Mouse (Mus musculus) heart, embryonic 10.5 days (tissue): ENCODE measurements at regions not wholly inside any gene's neighbourhood (a gene's known extent, or its start where the extent isn't known, plus 50 kb on each side); places are given as distances from the start of the nearest gene placed in this dataset.
"Not testable (repeated sequence)": the region's sequence is repeated elsewhere in the genome, so short reads cannot be mapped to it uniquely, and the experiment has no call there.

Source experiments
- DNase-seq: peaks from one replicate; pipeline ENCODE4 v3.0.0-alpha.2; 2017; ENCODE audit warnings: low spot score
- H3K27ac ChIP-seq: fragments of 300-500 bp; sonication (generic); 2 replicates; pipeline ENCODE4 v1.5.1; 2016; ENCODE audit warnings: mild to moderate bottlenecking
- H3K27me3 ChIP-seq: fragments of 300-500 bp; sonication (generic); 2 replicates; pipeline ENCODE4 v1.6.1; 2016; ENCODE audit warnings: mild to moderate bottlenecking; ENCODE audit not compliant: poor library complexity, insufficient read depth, severe bottlenecking
- H3K36me3 ChIP-seq: fragments of 300-500 bp; sonication (generic); 2 replicates; pipeline ENCODE4 v1.6.1; 2016; ENCODE audit warnings: mild to moderate bottlenecking, moderate library complexity
- H3K4me1 ChIP-seq: fragments of 300-500 bp; sonication (generic); 2 replicates; pipeline ENCODE4 v1.6.1; 2016; ENCODE audit warnings: mild to moderate bottlenecking
- H3K4me3 ChIP-seq: fragments of 300-500 bp; sonication (generic); 2 replicates; pipeline ENCODE4 v1.5.1; 2016; ENCODE audit warnings: mild to moderate bottlenecking, moderate library complexity
- H3K9me3 ChIP-seq: fragments of 300-500 bp; sonication (generic); 2 replicates; pipeline ENCODE4 v1.6.1; 2016; ENCODE audit warnings: mild to moderate bottlenecking, moderate library complexity
- WGBS: fragments of 180-500 bp; shearing (Covaris S2); methylation state at CpG from one replicate; pipeline ENCODE4 v1.1.7; 2016; 5-methylcytosine and 5-hydroxymethylcytosine counted together

DNA sequence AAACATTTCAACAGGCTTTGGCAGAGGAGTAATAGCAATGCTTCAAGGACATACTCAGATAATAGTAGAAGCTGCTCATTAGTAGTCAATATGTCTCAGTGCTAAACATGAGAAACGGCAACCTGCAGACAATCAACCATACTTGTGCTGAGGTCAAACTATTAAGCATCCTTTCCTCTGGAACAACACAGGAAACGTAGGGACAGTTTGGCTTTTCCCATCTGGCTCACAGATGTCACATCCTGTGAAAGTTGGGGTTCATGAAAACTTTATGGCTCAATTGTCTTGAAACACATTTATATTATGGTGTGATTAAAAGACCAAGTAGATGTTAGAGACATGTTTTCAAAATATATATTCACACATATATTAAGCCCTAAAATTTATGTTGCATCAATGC, 120.4 kb downstream of the Pcdh18 start:
- no peaks in the 10 kb centered on the region for H3K9me3 ChIP-seq
- H3K4me1 ChIP-seq, result no peaks in the 10 kb centered on the region
- H3K27me3 ChIP-seq, result no peaks in the 10 kb centered on the region
- no peaks in the 10 kb centered on the region for H3K36me3 ChIP-seq
- no peak for DNase-seq
- 58% methylated on average over 2 of the region's 2 CpGs for WGBS
- no peak overlapping the region for H3K4me3 ChIP-seq
- H3K27ac ChIP-seq, result no peak overlapping the region

DNA sequence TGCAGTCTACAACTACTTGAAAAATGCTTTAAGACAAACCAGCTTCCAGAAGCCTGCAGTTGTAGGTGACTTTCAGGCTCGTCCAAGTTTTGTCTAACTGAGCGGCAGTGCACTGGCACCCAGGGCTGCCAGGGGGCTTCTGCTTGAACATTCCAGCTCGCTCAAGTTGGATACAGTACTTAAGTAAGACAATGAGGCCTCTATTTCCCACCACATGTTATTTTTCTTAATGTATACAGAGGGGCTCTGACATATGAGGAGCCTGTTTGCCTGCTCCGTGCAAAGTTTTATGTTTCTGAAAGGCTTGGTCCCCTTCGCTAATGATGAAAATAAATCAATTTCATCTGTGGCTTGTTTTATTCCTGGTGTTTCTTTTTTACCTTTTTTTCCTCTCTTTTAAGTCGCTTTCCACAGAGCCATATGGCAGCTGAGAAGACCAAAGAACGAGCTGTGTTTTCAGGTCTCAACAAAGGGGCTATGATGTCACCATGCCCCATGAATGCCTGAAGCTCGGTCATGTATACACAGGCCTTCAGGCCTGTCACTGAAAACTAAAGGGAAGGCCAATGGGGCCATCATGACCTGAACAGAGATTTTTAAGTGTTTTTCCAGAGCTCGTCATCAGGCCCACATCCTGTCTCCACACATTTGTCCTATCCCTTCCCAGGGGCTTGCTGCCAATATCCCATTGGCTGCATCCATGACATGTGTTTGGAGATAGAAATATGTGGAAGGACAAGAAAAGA, 164.2 kb downstream of the Pcdh18 start:
- Histone ChIP-seq H3K4me3 (no peak overlapping the region), H3K27me3 (no peaks in the 10 kb centered on the region), H3K4me1 (no peaks in the 10 kb centered on the region), H3K27ac (no peak overlapping the region), H3K36me3 (no peaks in the 10 kb centered on the region), H3K9me3 (no peaks in the 10 kb centered on the region)
- 65% methylated on average over 9 of the region's 9 CpGs for WGBS
- DNase-seq, result no peak

DNA sequence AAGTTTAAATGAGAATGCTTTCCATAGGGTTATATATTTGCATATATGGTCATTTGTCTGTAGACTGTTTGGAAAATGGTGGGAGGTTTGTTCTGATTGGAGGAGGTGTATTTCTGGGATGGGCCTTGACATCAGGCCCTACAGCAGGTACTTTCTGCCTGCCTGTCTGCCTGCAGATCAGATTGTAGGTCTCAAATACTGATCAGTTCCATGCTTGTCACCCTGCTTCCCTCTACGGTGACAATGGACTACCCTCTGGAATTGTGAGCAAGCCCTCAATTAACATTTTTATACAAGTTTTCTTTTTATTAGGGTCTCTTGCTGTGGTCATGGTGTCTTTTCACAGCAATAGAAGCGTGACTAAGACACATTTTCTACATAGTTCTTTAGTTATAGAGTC, 166.9 kb downstream of the Pcdh18 start:
- Histone ChIP-seq H3K36me3 (no peaks in the 10 kb centered on the region), H3K4me1 (no peaks in the 10 kb centered on the region), H3K4me3 (no peak overlapping the region), H3K27me3 (no peaks in the 10 kb centered on the region), H3K9me3 (no peaks in the 10 kb centered on the region), H3K27ac (no peak overlapping the region)
- DNase-seq, result no peak
- 78% methylated on average over 2 of the region's 2 CpGs for WGBS

DNA sequence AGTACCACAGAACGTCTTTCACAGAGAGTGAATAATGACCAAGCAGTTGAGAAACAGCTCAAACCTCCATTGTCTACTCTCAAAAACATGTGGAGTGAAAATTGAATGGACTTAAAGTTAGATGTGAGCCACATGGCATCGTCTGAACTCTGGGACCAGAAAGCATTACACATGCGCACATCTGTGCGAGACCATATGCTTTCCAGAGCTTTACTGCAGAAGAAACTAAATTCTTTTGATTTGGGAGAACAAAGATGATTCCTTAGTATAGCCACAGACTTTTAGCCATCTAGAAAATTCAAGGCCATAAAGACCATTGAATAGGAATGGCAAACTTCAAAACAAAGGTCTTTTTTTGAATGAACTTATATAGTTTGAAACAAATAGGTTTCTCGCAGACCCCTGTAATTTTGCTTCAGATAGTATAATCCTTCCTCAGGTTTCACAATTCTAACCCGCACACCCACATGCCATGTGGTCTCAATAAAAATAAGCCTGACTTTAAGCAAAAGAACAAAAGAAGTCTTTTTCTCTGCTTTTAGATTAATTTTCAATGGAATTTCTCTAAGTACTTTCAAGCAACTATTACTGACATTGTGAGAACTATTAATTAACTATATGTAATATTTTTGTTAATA, 170.5 kb downstream of the Pcdh18 start:
- Histone ChIP-seq H3K4me1 (no peaks in the 10 kb centered on the region), H3K27ac (no peak overlapping the region), H3K27me3 (no peaks in the 10 kb centered on the region), H3K36me3 (no peaks in the 10 kb centered on the region), H3K4me3 (no peak overlapping the region), H3K9me3 (no peaks in the 10 kb centered on the region)
- DNase-seq, result no peak
- 88% methylated on average over 6 of the region's 6 CpGs for WGBS

DNA sequence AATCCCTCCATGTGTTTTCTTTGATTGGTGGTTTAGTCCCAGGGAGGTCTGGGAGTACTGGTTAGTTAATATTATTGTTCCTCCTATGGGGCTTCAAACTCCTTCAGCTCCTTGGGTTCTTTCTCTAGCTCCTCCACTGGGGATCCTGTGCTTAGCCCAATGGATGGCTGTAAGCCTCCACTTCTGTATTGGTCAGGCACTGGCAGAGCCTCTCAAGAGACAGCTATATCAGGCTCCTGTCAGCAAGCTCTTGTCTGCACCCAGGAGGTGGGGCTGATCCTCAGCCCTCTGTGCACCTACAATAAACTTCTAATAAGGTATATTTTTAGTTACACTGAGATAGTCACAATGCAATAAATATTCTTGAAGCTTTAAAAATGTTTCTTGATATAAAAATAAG, 171.2 kb downstream of the Pcdh18 start:
- H3K4me1 ChIP-seq, H3K4me3 ChIP-seq, H3K36me3 ChIP-seq, DNase-seq, H3K9me3 ChIP-seq, H3K27ac ChIP-seq, H3K27me3 ChIP-seq: not testable (repeated sequence)

DNA sequence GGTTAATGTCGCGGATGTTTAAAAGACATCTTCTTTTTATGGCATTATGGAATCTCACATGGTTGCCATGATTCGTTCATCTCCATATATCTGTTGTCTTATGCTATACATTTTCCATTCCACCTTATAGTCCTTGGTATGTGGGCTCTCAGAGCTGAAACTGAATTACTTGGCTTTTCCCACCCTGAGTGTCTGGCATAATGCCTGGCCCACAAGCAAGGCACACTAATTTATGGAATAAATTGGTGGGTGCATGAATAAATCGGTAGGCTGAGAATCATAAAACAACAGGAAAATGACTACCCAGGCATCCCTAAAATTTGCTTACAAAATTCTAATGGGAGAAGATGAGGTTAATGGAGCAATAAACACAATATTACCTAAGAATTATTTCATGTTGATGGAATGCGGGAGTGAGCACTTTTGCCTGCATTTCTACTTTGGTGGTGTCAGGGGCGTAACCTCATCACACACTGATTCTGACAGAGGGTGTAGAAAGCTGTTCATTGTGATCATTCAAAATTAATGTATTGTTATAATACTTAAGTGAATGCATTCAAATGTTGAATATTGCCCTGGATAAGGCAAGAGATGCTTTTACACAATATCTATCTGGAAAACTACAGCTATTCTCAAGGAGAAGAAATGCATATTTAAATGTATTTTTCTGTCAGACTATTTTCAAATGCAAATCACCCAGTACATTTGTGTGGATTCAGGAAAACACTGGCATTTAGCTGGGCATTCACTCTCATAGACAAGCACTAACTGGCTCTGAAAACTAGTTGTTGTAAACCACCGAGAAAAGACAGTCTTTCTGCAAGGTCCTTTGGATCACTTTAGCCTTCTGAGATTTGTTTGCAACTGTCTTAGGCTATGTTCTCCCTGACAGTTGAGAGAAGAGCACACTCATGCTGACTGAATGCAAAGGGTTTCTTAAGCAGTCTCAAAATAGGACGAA, 190.1 kb downstream of the Pcdh18 start:
- H3K9me3 ChIP-seq, result no peaks in the 10 kb centered on the region
- no peaks in the 10 kb centered on the region for H3K4me1 ChIP-seq
- H3K4me3 ChIP-seq, result no peak overlapping the region
- 86% methylated on average over 8 of the region's 8 CpGs for WGBS
- H3K36me3 ChIP-seq, result no peaks in the 10 kb centered on the region
- no peaks in the 10 kb centered on the region for H3K27me3 ChIP-seq
- DNase-seq, result no peak
- H3K27ac ChIP-seq, result no peak overlapping the region

DNA sequence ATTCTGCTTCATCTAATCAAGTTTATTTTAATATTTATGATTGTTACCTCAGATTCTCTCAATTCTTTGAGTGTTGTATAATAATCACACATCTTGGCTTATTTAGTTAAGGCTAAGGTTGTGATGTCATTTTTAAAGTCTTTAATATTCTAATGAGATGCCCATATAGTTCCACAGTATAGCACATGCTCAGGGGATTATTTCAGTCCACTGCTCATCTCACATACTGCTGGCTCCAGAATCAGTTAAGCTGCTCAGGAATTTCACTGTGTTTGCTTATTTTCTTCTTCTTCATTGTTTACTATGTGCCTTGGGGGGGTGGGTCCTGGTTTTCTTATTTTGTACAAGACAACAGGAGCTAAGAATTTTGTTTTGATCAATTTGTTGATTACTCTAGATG, 229.5 kb downstream of the Pcdh18 start:
- Histone ChIP-seq H3K27me3 (no peaks in the 10 kb centered on the region), H3K4me1 (no peaks in the 10 kb centered on the region), H3K27ac (no peak overlapping the region), H3K9me3 (no peaks in the 10 kb centered on the region), H3K4me3 (no peak overlapping the region), H3K36me3 (no peaks in the 10 kb centered on the region)
- DNase-seq, result no peak

DNA sequence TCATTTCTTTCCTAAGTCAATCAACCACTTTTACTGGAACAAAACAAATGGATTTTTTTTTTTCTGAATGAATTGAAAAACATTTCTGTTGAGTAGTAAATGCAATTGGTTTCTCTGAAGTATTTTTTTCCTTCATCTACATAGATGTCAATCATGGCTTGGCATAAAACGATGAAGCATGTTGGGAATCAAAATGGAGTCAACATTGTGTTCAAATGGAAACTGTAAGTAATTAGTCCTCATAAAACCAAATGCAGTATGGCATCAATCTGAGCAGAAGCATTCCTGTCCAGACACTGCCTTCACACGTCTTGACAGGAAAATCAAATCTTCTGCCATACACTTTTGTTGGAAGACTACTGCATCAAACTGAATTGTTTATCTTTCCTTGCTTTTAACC, 237.0 kb downstream of the Pcdh18 start:
- no peak for DNase-seq
- no peaks in the 10 kb centered on the region for H3K9me3 ChIP-seq
- 69% methylated on average over 2 of the region's 2 CpGs for WGBS
- no peaks in the 10 kb centered on the region for H3K27me3 ChIP-seq
- H3K27ac ChIP-seq, result no peak overlapping the region
- no peaks in the 10 kb centered on the region for H3K36me3 ChIP-seq
- H3K4me1 ChIP-seq, result no peaks in the 10 kb centered on the region
- H3K4me3 ChIP-seq, result no peak overlapping the region

DNA sequence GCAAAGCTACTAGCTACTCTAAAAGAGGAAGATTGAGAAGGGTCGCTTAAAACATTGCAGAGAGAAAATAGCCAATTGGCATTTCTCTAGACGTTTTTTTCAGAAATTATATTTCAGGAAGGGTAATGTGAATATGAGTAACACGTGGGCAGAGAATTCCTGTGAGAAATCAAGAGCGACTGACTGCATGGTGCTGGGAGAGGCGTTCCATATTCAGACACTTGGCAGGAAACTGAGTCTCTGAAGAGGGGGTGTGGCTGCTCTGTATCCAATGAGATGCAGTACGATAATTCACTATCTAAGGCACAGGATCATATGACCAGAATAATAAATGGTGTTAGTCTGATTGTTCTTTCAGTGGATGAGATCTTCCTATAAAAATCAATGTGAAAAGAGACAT, 252.5 kb downstream of the Pcdh18 start:
- 72% methylated on average over 6 of the region's 6 CpGs for WGBS
- Histone ChIP-seq H3K27ac (no peak overlapping the region), H3K9me3 (no peaks in the 10 kb centered on the region), H3K27me3 (no peaks in the 10 kb centered on the region), H3K36me3 (no peaks in the 10 kb centered on the region), H3K4me3 (no peak overlapping the region), H3K4me1 (no peaks in the 10 kb centered on the region)
- no peak for DNase-seq

DNA sequence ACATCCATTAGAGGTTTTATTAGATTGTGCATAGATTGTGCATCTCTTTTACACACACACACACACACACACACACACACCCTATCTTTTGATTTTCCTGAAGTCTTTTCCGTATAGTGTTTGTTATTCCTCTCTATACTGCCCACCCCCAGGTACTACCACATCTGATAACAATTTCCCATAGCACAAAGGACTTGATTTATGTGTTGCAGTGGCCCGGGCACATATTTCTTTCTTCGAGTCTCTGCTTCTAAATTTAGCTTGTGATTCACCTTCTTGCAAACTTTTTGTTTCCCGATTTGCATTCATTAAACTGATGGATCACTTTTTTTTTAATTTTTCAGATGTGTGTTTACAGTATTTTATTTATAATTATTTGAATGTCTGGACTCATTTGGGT, 254.8 kb downstream of the Pcdh18 start:
- H3K36me3 ChIP-seq, result no peaks in the 10 kb centered on the region
- H3K4me1 ChIP-seq, result no peaks in the 10 kb centered on the region
- 82% methylated on average over 4 of the region's 4 CpGs for WGBS
- H3K27me3 ChIP-seq, result no peaks in the 10 kb centered on the region
- no peak overlapping the region for H3K27ac ChIP-seq
- no peaks in the 10 kb centered on the region for H3K9me3 ChIP-seq
- H3K4me3 ChIP-seq, result no peak overlapping the region
- DNase-seq, result no peak

DNA sequence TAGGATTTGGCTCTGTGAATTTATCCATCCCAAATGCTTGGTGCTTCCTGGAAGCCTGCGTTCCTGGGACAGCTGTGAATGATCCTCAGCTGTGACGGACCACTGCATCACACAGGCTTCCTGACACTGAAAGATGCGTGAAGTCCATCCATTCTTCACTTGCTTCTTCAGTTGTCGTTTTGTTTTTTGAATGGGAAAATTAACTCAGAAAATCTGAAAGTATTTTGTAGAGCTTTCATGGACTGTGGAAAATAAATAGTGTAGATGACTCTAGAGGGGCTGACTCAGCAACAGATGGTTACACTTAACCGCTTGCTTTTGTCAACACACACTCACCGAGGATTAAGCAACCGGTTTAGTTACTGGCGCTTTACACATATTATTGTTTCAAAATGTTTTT, 272.0 kb downstream of the Pcdh18 start:
- Histone ChIP-seq H3K27ac (no peak overlapping the region), H3K4me1 (no peaks in the 10 kb centered on the region), H3K9me3 (no peaks in the 10 kb centered on the region), H3K27me3 (no peaks in the 10 kb centered on the region), H3K4me3 (no peak overlapping the region), H3K36me3 (no peaks in the 10 kb centered on the region)
- 83% methylated on average over 8 of the region's 8 CpGs for WGBS
- DNase-seq, result no peak
